Mouse (Mus musculus) lung, adult 2 months (tissue): ENCODE measurements around the gene Itgax.

ENCODE experiments used
- CTCF ChIP-seq: fragments of 200-500 bp; IDR thresholded peaks from 2 replicates; pipeline ENCODE4 v1.5.1; 2011; ENCODE audit warnings: mild to moderate bottlenecking, low read length, control low read depth; ENCODE audit not compliant: insufficient read depth
- POLR2A ChIP-seq: fragments of 200-500 bp; IDR thresholded peaks from 2 replicates; pipeline ENCODE4 v1.6.1; 2011; ENCODE audit warnings: low read depth, mild to moderate bottlenecking, control low read depth, low read length, borderline replicate concordance; ENCODE audit errors: extremely low read depth

GRCm38 (mm10) chr7:128116396-128116795 lies 13.0 kb upstream of the Itgax start:
- TF ChIP-seq POLR2A = no peak
- TF ChIP-seq CTCF = no peak
